Mouse (Mus musculus): ENCODE measurements around the gene Mospd3.

Gene Mospd3

GRCm38 (mm10) chr5:137574470-137574901 is 26.4 kb downstream of the Mospd3 start:
- DNase-seq (ENCODE audit: low spot score): no peak

- DNase-seq (ENCODE audit: low spot score): no peak
Observed at GRCm38 (mm10) chr5:137570691-137571586, 29.9 kb downstream of the Mospd3 start.

- DNase-seq (ENCODE audit: low spot score): no peak
Observed at GRCm38 (mm10) chr5:137570181-137570580, 30.7 kb downstream of the Mospd3 start.

GRCm38 (mm10) chr5:137569665-137570064 is 31.2 kb downstream of the Mospd3 start, which contains the start of gene Tfr2:
Gene Tfr2 (plus strand): TSS chr5:137569840.
- no peak for DNase-seq (ENCODE audit: low spot score)

- no peak for DNase-seq (ENCODE audit: low spot score)
Observed at GRCm38 (mm10) chr5:137569031-137569430, 31.8 kb downstream of the Mospd3 start.

- no peak for DNase-seq (ENCODE audit: low spot score)
Observed at GRCm38 (mm10) chr5:137568223-137568798, 32.5 kb downstream of the Mospd3 start.

GRCm38 (mm10) chr5:137566416-137566815 is 34.4 kb downstream of the Mospd3 start:
- no peak for DNase-seq (ENCODE audit: low spot score)

GRCm38 (mm10) chr5:137565744-137566143 is 35.1 kb downstream of the Mospd3 start:
- DNase-seq (ENCODE audit: low spot score): no peak

- DNase-seq (ENCODE audit: low spot score): peak; percentile 40
Observed at GRCm38 (mm10) chr5:137562965-137563364, 37.9 kb downstream of the Mospd3 start.

GRCm38 (mm10) chr5:137561556-137561955 is 39.3 kb downstream of the Mospd3 start:
- DNase-seq (ENCODE audit: low spot score): no peak

GRCm38 (mm10) chr5:137553898-137554297 is 47.0 kb downstream of the Mospd3 start:
- DNase-seq (ENCODE audit: low spot score): no peak

GRCm38 (mm10) chr5:137553411-137553837 is 47.4 kb downstream of the Mospd3 start, which contains the start of gene Actl6b:
Gene Actl6b (plus strand): TSS chr5:137553517.
- DNase-seq (ENCODE audit: low spot score): no peak

GRCm38 (mm10) chr5:137553000-137553399 is 47.9 kb downstream of the Mospd3 start:
- DNase-seq (ENCODE audit: low spot score): no peak

GRCm38 (mm10) chr5:137551119-137551518 is 49.7 kb downstream of the Mospd3 start:
- no peak for DNase-seq (ENCODE audit: low spot score)

GRCm38 (mm10) chr5:137549840-137550239 is 51.0 kb downstream of the Mospd3 start:
- no peak for DNase-seq (ENCODE audit: low spot score)

Measured in layer of hippocampus, adult 9-10 months (tissue).